Mouse (Mus musculus) kidney, postnatal 4 days (tissue): ENCODE data around the gene Pthlh.
"Not testable (repeated sequence)": the region's sequence is repeated elsewhere in the genome, so short reads cannot be mapped to it uniquely, and the experiment has no call there.

Experiments used
- DNase-seq, 2 experiments: peaks; one replicate each; pipeline ENCODE4 v3.0.0; 2021; ENCODE audit warnings: mixed read lengths in 2 of 2

Pthlh gene

DNA sequence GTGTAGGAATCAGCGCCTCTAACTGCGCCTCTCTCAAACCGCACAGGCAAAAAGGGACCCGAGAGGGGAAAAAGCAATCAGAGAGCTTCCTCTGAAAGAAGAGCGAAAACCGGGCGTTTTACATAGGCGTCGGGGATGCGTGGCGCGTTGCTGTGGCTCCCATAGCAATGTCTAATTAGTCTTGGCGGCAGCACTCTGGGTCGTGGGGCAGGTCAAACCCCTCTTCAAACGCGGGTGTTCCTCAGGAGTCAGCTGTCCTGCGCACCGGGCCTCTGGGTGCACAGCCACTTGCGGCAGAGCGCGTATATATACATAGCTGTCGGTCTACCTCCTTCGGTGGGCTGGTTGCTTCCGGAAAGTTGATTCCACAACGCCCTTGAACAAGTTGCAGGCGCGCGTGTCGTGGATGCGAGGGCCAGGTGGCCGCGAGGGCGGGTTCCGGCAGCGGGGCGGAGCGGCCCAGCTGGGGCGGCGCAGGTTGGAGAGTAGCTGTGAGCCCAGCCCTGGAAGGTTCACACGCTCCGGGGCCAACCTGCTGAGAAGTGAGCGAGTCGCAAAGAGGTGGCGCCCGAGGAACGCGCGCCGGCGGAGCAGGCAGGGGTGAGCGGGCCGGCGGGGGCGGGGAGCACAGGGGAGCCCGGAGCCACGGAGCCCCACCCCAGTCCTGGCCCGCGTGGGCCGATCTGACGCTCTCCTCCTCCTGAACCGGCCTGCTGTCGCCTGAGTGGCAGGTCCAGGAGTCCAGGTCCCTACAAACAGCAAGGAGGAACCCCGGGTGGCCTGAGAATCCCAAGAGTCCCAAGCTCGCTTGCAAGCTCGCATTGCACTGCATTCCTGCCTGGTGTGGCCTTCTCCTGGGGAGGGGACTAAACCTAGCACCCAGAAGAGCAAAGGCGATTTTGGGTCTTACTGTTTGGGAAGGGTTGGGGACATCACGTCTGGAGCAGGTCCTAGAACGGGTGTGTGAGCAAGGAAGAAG, at the start of gene Pthlh:
Pthlh (minus strand) TSS at position 597 of the 979 bp plus-strand sequence.
- peak; percentile 69 to 79 for DNase-seq

DNA sequence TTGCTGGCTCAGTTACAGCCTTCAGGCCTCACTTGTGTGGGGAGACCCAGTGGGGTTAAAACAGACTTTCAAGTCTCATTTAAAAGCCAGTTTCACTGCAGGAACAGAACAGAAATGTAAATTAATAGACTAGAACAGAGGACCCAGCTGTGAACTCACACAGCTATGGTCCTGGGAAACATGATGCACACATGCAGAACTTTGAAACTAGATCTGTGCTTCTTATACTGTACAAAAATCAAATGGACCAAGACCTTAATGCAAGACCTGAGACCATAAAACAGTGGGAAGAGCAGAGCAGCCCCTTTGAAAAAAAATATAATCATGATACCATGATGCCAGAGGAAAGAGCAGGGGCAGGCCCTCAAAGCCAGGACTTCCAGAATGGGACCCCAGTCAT, 49.3 kb upstream of the Pthlh start:
- DNase-seq, result no peak

DNA sequence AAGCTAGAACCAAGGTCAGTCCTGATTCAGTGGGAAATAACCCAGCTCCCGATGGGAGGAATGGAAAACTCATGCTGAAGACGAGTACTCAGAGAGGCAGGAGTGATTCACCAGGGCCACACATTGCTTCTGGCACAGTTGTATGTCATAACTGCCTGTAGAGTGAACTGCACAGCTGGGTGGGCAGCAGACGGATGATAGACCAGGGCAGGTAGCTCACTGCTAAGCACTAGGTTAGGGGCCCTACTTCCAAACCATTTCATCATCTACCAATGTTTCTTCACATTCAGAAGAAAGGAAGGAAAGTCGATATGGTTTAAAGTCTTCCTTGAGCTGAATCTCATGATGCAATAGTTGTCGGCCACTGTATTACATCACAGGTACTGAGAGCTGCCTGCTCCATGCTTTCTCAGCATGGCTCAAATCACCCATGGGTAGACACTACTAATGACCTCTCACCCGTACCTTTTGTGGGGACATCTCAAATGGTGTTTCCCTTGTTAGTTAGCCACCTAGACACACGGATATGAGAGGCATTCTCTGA, 46.5 kb upstream of the Pthlh start:
- DNase-seq, result no peak

DNA sequence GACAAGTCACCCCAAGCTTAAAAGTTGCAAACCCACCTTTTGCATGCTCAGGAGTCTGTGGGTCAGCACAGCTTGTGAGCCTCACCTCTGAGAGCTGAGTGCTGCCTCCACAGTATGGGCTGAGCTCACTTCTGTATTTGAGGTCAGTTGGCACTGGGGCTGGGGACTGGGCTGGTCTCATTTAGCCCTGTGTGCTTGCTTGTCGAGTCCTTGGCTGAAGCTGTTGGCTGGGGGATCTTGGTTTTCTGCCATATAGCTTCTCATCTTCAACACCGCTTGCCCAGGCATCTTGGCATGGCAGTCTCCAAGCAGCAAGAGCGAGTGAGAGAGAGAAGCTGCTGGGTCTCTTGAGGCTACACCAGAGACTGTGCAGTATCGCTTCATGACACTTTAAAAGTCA, 46.1 kb upstream of the Pthlh start:
- no peak for DNase-seq

DNA sequence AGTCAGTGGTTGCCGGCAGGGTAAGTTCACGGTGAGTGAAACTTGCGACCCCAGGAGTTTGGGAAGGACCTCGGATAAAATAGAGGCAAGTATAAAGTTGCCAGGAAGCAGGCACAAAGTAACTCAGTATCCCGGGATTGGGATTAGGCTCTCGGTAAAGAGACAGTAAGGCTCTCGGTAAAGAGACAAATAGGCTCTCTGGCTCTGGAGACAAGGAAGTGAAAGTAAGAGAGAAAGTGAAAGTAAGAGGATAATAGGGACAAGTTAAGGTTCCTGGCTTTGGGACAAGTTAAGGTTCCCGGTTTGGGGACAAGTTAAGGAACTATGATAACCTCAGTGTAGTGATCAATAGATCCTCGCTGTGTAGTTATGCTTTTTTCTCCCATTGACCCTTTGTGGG, 40.3 kb upstream of the Pthlh start:
- not testable (repeated sequence) for DNase-seq

DNA sequence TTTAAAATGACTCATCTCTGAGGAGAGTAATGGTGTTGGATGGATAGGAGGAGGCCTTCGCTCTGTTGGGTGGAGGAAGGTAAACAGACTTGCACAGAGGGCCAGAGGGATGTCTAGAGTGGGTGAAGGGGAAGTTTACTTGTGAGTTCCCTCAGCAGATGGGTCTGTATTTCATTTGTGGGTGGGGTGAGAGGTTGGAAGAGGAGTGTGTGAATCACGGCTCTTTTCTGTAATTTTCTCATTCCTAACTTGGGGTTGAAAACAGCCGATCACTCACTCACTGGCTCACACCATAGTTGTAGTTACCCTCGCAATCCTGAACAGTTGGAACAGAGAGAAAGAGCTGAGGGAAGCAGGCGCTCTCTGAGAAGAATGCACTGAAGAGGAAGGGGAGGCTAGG, 35.6 kb upstream of the Pthlh start:
- no peak for DNase-seq

DNA sequence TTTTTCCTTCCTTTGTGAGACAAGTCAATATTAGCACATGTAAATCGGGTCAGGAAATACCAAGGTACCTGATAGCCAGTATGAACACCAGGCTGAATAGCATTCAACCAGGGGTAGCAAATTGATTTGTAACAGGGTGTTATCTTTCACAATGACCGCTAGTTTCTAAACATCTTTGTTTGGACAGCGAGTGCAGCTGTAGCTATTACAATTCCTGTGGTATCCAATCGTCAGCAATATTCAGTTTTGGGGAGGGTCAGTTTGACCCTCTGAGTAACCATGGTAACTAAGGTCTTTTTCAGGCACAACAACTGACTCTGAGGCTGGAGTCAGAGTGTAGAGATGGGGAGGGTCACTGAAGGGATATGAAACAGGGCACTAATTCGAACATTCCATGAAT, 15.3 kb upstream of the Pthlh start:
- no peak for DNase-seq

DNA sequence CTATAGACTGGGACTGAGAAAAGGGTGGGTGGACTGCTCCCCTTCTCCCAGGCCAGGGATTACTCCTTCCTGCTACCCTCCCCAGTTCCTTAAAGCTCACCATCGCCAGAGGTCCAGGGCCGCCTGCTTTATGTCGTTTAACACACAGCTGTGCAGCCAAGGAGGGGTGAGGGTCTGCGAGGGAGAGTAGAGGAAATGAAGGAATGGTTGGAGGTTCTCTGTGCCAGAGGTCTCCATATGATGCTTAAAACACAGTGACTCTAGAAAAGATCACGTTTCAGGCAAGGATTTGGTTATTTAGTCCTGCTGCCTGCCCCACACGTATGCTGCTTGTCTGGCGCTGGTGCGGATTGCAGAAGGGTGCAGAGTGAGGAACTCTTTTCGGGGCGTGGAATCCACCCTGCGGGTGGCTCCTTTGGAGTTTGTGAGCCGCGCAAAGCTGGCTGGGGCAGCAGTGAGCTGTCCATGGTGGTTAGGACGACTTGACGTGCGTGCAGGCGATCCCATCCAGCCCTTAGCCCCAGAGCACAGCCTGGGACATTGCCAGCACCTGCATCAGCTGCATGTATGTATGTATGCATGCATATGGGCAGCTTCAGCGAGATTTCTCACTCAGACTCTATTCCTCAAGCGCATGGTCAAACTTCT, 4.3 kb upstream of the Pthlh start:
- peak; percentile 77 to 82 for DNase-seq

DNA sequence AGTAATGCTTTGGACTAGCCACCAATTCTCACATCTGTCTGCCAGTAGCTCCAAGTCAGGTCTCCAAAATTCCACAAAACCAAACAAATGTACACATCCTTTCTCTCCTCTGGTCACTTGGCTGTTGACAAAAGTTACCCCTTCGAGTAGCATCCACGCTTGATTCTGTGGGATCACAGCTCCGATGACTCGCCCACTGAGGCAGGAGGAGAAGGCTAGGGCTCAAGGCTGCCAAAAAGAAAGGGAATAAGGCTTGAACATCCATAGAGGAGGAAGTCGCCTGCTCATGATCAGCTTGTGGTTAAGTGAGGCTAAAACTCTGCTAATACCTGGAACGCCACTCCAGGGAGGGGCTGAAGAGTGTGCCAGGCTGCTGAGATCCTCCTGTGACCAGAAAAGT, 2.5 kb upstream of the Pthlh start:
- no peak for DNase-seq

DNA sequence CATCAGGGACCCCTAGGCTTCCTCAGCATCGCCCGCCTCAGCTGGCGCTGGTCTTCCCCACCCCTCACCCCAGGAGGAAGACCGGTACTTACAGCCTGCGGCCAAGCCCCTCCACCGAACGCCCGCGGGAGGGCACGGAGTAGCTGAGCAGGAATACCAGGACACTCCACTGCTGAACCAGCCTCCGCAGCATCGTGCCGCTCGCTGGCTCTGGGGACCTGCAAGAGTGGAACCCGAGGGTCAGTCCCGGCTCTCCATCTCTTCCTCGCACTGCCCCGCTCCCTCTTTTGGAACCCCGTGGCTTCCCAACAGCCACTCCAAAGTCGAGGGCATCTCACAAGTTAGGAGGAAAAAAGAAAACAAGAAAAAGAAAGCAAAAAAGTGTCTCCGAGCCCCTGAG, 805 bp downstream of the Pthlh start:
- DNase-seq, result peak; percentile 28 to 44

DNA sequence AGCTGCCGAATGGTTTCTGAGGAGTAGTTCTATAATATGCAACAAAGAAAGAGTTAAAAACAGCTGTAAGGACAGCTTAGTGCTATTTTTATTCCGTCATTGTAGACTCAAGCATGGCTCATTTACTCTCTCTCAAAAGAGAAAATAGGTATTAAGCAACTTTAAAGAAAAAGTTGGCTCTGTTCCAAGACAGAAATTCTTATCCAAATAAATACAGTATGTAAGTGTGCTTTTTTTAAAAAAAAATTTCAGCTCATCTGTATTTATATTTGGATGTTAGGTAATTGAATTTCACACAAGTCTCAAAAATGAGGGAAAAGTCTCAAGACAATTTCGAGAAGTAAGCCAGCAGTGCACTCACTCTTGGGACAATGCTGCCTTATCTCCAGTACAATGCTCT, 2.4 kb downstream of the Pthlh start:
- no peak for DNase-seq

DNA sequence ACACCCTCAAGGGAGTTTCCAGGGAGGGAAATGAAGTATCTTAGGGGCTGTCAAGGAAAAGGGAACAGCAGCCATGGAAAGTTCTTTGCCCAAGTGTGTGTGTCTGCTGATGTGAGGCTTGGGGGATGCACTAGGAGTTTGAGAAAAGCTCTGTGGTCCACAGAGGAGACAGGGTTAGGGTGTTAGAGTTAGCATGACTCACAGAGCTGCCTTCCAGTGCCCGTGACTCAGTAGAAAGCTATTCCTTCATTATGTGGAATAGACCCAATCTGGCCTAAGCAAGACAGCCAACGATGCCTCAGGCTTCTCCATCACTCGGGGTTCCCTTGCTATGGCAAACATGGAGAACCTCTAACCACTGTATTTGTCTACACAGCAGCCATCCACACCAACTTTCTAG, 3.2 kb downstream of the Pthlh start:
- DNase-seq, result no peak

DNA sequence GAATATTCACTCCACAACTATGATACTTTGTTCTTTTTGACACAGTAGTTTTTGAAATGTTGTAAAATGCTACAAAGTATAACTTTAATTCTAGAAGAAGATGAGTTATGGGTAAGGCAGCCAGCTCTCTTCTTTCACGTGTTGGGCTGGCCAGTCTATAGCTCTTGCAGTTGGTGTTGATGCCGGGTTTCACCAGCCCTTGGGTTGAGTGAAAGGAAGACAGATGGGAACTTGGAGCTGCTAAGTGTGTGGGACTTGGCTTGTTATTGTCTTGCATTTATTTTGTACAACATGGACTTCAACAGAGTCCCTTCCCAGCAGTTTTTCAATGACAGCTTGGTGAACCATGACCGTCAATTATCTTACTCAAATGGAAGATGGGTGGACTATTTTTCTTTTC, 16.2 kb downstream of the Pthlh start:
- DNase-seq, result no peak

DNA sequence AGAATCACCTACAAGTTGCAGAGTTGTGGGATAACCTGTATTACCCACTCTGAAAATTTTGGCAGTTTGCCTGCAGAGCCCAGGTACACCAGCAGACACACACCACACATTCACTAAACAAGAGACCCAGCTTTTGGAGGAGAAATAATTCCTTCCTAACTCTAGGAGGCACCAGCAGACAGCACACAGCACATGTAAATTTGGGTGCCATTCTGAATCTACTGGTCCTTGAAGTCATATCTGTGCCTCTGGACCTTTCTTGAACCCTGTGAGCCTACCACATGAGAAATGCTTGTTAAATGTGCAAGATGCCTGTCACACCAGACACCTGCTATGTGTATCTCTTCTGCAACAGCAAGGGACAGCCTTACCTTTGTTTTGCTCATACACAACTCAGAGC, 19.7 kb downstream of the Pthlh start:
- DNase-seq, result no peak

DNA sequence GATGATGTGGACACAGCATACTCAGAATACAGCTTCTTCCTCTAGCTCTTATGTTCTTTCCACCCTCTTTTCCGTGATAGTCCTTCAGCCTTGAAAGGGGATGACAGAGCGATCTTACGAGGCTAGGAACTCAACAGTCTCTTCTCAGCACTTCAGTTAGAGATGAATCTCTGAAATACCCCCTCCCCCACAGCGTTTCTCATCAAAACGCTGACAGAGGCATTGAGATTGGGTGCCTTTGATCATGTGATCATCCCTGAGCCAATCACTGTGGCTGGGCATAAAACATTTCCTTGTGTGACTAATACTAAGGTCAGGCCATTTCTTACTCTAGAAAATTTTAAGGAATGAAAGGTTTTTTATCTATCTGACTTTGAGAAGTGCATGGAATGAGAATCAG, 20.3 kb downstream of the Pthlh start:
- DNase-seq, result no peak

DNA sequence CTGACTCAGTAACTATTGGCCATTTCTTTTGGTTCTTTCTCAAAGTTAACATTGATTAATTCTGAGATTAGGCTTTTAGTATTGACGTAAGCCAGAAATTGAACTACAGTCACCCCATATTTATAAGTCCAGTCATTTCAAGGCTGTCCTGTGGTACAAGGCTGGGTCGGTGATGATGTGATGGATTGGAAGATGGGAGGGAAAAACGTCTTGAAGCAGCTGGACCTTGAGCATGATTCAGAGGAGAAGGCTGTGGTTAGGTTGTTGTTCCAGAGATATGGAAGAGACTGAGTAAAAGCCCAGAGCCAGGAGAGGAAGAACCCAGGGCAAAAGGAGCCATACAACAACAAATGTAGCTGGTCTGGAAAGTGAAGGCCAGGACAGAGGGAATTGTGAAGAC, 22.4 kb downstream of the Pthlh start:
- no peak for DNase-seq

DNA sequence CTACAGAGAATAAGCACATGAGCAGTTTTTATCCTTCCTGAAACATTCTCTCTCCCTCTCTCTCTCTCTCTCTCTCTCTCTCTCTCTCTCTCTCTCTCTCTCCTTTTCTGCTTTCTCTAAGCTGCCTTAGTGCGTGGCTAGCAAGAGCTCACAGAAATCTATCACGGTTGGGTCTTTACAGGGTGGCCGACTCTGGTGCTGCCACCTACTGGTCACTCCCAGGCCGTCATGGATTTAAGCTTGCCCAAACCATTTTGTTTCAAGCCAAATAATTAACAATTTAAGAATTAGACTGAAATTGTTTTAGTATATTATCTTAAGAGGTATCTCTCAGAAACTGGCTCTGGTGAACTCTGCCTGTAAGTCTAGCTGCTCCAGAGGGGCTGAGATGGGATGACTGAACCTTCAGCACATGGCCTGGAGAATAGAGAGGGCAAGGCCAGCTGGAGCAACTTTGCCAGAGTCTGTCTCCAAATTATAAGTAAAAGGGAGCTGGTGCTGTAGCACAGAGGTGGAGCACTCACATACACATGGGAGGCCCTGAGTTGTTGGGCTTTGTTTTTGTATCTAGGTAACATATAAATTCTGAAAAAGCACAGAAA, 23.7 kb downstream of the Pthlh start:
- peak; percentile 78 to 80 for DNase-seq

DNA sequence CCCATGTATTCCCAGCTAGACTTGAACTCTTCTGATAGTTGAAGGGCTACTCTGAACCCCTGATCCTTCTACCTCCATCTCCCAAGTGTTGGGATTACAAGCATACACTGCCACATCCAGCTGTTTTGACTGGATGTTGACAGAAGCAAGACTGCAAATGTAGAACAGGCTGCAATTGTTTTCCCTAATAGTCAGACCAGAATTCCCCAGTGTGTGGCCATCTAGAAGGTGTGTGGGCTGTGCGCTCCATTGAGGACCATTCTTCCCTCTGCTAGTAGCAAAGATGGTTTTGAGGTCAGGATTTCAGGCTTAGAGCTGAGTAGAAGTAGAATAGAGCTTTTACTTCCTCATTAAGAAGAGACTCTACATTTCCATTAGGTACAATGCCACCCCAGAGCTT, 37.3 kb downstream of the Pthlh start:
- DNase-seq, result no peak

DNA sequence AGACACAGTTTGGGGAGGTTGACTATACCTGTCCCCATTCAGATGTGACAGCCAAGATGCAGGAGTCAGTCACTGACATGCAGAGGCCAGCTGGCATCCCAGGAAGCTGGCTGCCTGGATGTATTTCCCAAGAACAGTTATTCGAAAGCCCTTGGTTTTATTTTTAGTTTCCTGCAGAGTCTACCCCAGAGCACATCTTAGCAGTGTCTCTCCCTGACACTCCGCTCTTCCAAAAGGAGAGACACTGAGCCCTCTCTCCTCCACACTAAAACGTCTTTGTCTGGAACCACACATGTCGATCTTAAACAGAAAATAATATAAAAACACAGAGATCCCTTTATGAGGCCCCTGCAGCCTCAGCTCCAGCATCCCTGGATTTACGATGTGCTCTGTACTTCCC, 44.9 kb downstream of the Pthlh start:
- DNase-seq, result no peak

DNA sequence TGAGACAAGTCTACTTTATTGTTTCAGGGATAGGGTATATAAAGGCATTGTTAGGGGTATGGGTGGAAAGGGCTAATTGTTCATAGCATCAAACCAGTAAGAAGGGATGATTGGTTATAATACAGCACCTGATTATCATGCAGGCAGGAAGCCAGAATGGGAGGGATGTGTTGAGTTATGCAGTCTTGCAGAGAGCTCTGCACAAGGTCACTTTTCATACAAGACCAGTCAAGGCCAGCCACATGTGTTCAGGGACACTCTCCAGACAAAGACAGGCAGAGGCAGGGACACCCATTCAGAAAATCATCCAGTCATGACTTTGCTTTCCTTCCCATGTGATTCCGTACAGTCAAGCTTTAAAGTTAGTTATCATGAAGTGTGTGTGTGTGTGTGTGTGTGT, 47.8 kb downstream of the Pthlh start:
- DNase-seq, result no peak

DNA sequence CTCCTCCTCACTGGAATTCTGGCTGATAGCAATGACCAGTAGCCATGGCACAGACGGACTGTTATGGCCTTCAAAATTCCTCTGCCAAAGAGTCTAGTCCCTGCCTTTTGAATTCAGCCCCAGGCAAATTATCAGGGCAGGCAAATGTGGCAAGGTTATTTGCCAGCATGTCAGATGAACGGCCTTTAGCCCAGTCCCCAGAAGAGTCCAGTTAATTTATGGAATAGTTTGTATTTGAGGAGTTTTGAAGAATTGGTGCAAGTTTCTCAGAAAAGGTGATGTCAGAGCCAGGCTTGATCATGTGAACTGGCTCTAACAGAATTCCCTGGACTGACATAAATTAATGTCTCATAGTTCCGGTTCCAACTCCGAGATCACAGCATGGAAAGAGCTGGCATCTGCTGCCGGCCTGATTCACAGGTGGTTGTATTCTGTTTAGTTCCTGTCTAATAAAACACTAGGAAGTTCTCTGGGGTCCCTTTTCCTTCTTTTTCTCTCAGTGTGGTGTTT, 56.1 kb downstream of the Pthlh start:
- no peak for DNase-seq
